Mouse (Mus musculus): ENCODE results near the gene Secisbp2l.

DNA sequence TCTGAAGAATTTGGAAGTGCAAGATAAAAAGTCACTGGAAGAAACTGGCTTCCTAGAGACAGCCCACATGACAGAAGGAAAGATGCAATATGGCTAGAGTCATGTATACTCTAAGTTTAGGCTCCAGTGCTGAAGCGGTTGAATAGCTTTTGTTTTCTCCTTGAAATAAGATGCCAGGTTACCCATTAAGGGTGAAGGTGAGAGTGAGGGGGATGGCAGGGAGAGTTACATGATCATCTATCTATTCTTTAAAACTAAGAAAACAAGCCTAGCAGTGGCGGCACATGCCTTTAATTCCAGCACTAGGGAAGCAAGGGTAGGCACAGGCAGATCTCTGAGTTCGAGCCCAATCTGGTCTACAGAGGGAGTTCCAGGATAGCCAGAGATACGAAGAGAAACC, 2.4 kb upstream of the Secisbp2l start:
- TF ChIP-seq CTCF (IDR thresholded peaks at IDR 0.05; ENCODE audit: low read depth, low read length), result no peak
- no peak for TF ChIP-seq POLR2A (IDR thresholded peaks at IDR 0.05; ENCODE audit: borderline replicate concordance, low read depth, low read length)
